Mouse (Mus musculus) limb, embryonic 14.5 days (tissue): ENCODE data around the gene Gsto2. TPM values are rescaled to one million over a fixed set of nuclear protein-coding genes. Genes with fewer than 3 reads are reported as not detected.

Experiments
- ATAC-seq: fragments of 200-750 bp; cut with Nextera tagmentation; 2 replicates; pipeline ENCODE4 v1.8.0; 2017; ENCODE audit warnings: low read depth, moderate number of reproducible peaks, moderate TSS enrichment; ENCODE audit not compliant: low FRiP score
- DNase-seq: peaks from one replicate; pipeline ENCODE4 v3.0.0-alpha.2; 2015; ENCODE audit warnings: low spot score
- H3K27ac ChIP-seq: fragments of 300-500 bp; sonication (generic); replicated peaks from 2 replicates; pipeline ENCODE4 v1.5.1; 2014; ENCODE audit warnings: low read depth, mild to moderate bottlenecking, low read length, moderate library complexity, mixed read lengths
- H3K27me3 ChIP-seq: fragments of 300-500 bp; sonication (generic); 2 replicates; pipeline ENCODE4 v1.6.1; 2014; ENCODE audit warnings: low read length, mixed read lengths; ENCODE audit not compliant: control insufficient read depth, insufficient read depth
- H3K36me3 ChIP-seq: fragments of 300-500 bp; sonication (generic); 2 replicates; pipeline ENCODE4 v1.6.1; 2014; ENCODE audit warnings: mild to moderate bottlenecking, low read length, moderate library complexity, mixed read lengths; ENCODE audit not compliant: control insufficient read depth, insufficient read depth
- H3K4me1 ChIP-seq: fragments of 300-500 bp; sonication (generic); 2 replicates; pipeline ENCODE4 v1.6.1; 2014; ENCODE audit warnings: antibody characterized with exemption, low read length, mixed read lengths; ENCODE audit not compliant: control insufficient read depth, insufficient read depth
- H3K4me2 ChIP-seq: fragments of 300-500 bp; sonication (generic); replicated peaks from 2 replicates; pipeline ENCODE4 v1.6.1; 2014; ENCODE audit warnings: low read depth, mild to moderate bottlenecking, low read length, moderate library complexity; ENCODE audit not compliant: severe bottlenecking
- H3K4me3 ChIP-seq: fragments of 300-500 bp; sonication (generic); replicated peaks from 2 replicates; pipeline ENCODE4 v1.5.1; 2014; ENCODE audit warnings: low read length
- H3K9ac ChIP-seq: fragments of 300-500 bp; sonication (generic); 2 replicates; pipeline ENCODE4 v1.6.1; 2014; ENCODE audit warnings: mild to moderate bottlenecking, low read depth, low read length, moderate library complexity; ENCODE audit not compliant: severe bottlenecking
- H3K9me3 ChIP-seq: fragments of 300-500 bp; sonication (generic); 2 replicates; pipeline ENCODE4 v1.6.1; 2016; ENCODE audit warnings: low read length; ENCODE audit not compliant: control insufficient read depth
- POLR2A ChIP-seq: fragments of 200-500 bp; IDR thresholded peaks from 2 replicates; pipeline ENCODE4 v1.8.0; 2012; ENCODE audit warnings: inconsistent platforms, mild to moderate bottlenecking, moderate library complexity, borderline replicate concordance; ENCODE audit not compliant: insufficient read depth, insufficient read length; ENCODE audit errors: extremely low read depth
- whole genome bisulfite sequencing: fragments of 180-500 bp; shearing (Covaris S2); extraction: QIAGEN DNeasy Blood & Tissue Kit; methylation state at CpG from one replicate; pipeline ENCODE4 v1.1.7; 2014; 5-methylcytosine and 5-hydroxymethylcytosine counted together
- microRNA-seq: library from miRNA; unstranded; fragments of <30 nt; microRNA quantifications from one replicate; pipeline ENCODE4, GENCODE M21; 2016
- polyA plus RNA-seq, 2 experiments: library from polyadenylated mRNA; depleted of rRNA in 1 of 2; stranded (reverse) in 1 of 2; unstranded in 1 of 2; fragments of >200 nt; fragmentation: Nextera tagmentation in 1 of 2; extraction: Ambion mirVana in 1 of 2; gene quantifications; 2 replicates each; pipeline versions ENCODE4 v1.2.1 to v1.2.3; 2012 to 2014

Gsto2 gene
- polyA plus RNA-seq, 2 experiments = 0.87 to 1.2 TPM

GRCm38 (mm10) chr19:47934636-47935238 is 69.4 kb downstream of the Gsto2 start:
- Histone ChIP-seq H3K9ac (no peak overlapping the region), H3K4me3 (no peak overlapping the region), H3K36me3 (no peaks in the 10 kb centered on the region), H3K9me3 (no peaks in the 10 kb centered on the region), H3K4me1 (peaks cover 3% of the 10 kb centered on the region; the same call in 1 of the 2 replicates), H3K27me3 (no peaks in the 10 kb centered on the region), H3K27ac (no peak overlapping the region), H3K4me2 (no peak overlapping the region)
- no peak for DNase-seq
- no peak for ATAC-seq
- no peak for TF ChIP-seq POLR2A
- 67% methylated on average over 16 of the region's 16 CpGs for WGBS

- Histone ChIP-seq H3K4me1 (no peaks in the 10 kb centered on the region), H3K27me3 (no peaks in the 10 kb centered on the region), H3K4me2 (no peak overlapping the region), H3K9me3 (no peaks in the 10 kb centered on the region), H3K9ac (no peak overlapping the region), H3K4me3 (no peak overlapping the region), H3K36me3 (no peaks in the 10 kb centered on the region), H3K27ac (no peak overlapping the region)
- 82% methylated on average over 6 of the region's 6 CpGs for WGBS
- DNase-seq = no peak
- no peak for ATAC-seq
- no peak for TF ChIP-seq POLR2A
Observed at GRCm38 (mm10) chr19:47935530-47935929, 70.2 kb downstream of the Gsto2 start.

Small RNAs within 50 kb of the gene (microRNA-seq; reads per million reads assigned to microRNA genes)
- gene Gm22240 = not detected

Other genes starting within 250 kb of the Gsto2 start
- gene Col17a1, start 173.4 kb upstream of the Gsto2 start, polyA plus RNA-seq (2012; rRNA removed) = 33.8 and 35.3 TPM in 2 replicates
- gene Col17a1, start 173.4 kb upstream of the Gsto2 start, polyA plus RNA-seq (2014; fragmentation: Nextera tagmentation; extraction: Ambion mirVana) = 29.7 and 31.1 TPM in 2 replicates
- gene Sfr1, start 133.9 kb upstream of the Gsto2 start, polyA plus RNA-seq (2012; rRNA removed) = 163 and 176 TPM in 2 replicates
- 306 and 319 TPM in 2 replicates for gene Sfr1, start 133.9 kb upstream of the Gsto2 start, polyA plus RNA-seq (2014; fragmentation: Nextera tagmentation; extraction: Ambion mirVana)
- gene Gsto1, start 10.6 kb upstream of the Gsto2 start, polyA plus RNA-seq (2012; rRNA removed) = 71.3 and 79.9 TPM in 2 replicates
- 132 and 134 TPM in 2 replicates for gene Gsto1, start 10.6 kb upstream of the Gsto2 start, polyA plus RNA-seq (2014; fragmentation: Nextera tagmentation; extraction: Ambion mirVana)
- gene Cfap43, start 53.8 kb downstream of the Gsto2 start, polyA plus RNA-seq (2012; rRNA removed) = 0.05 and 0.08 TPM in 2 replicates
- gene Cfap43, start 53.8 kb downstream of the Gsto2 start, polyA plus RNA-seq (2014; fragmentation: Nextera tagmentation; extraction: Ambion mirVana) = 0.11 TPM in 2 replicates
- 14.4 and 16.5 TPM in 2 replicates for gene Itprip, start 53.8 kb downstream of the Gsto2 start, polyA plus RNA-seq (2012; rRNA removed)
- 17.1 and 18.4 TPM in 2 replicates for gene Itprip, start 53.8 kb downstream of the Gsto2 start, polyA plus RNA-seq (2014; fragmentation: Nextera tagmentation; extraction: Ambion mirVana)
- gene Cfap58, start 72.1 kb downstream of the Gsto2 start, polyA plus RNA-seq (2012; rRNA removed) = 0.05 TPM in 1 of 2 replicates, not detected in the other
- gene Cfap58, start 72.1 kb downstream of the Gsto2 start, polyA plus RNA-seq (2014; fragmentation: Nextera tagmentation; extraction: Ambion mirVana) = 0.07 TPM in 1 of 2 replicates, not detected in the other